Mouse (Mus musculus) splenic B cell, adult 2 months (primary cell): ENCODE results near the gene Vmn2r48.
"Not testable (repeated sequence)": the region's sequence is repeated elsewhere in the genome, so short reads cannot be mapped to it uniquely, and the experiment has no call there.

Experiments
- DNase-seq: peaks from one replicate; pipeline ENCODE4 v3.0.0-alpha.2; 2011; ENCODE audit warnings: low read depth, low spot score
- H3K27me3 ChIP-seq: 2 replicates; pipeline ENCODE4 v1.6.1; 2012; ENCODE audit warnings: mild to moderate bottlenecking, low read length, moderate library complexity, mixed read lengths; ENCODE audit not compliant: control insufficient read depth, poor library complexity, insufficient read depth, severe bottlenecking
- H3K36me3 ChIP-seq: 2 replicates; pipeline ENCODE4 v1.6.1; 2012; ENCODE audit warnings: mild to moderate bottlenecking, low read length, moderate library complexity, mixed read lengths; ENCODE audit not compliant: control insufficient read depth, poor library complexity, insufficient read depth, severe bottlenecking

Vmn2r48 gene

DNA sequence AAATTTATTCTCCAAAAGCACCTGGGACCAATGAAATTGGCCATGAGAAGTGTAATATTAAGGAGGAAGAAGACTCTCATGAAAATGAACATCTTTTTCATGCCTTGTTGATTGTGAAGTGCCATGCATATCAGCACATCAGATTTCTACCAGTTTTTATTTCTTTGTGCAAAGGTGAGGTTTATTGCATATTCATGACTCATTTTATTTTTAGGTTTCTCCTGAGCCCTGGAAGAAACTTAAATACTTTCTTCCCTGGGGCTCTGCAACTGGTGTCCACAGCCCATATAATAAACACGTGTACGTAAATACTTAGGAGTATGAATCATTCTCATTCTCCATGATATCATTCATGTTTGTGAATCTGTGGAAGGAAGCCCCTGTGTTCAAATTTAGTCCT is at the start of gene Vmn2r48:
TSS of gene Vmn2r48 (minus strand) at position 101 of the 400 bp plus-strand sequence.
- DNase-seq, H3K36me3 ChIP-seq, H3K27me3 ChIP-seq: not testable (repeated sequence)

- not testable (repeated sequence) for H3K27me3 ChIP-seq, DNase-seq, H3K36me3 ChIP-seq
Observed at GRCm38 (mm10) chr7:9992157-9992556, 38.8 kb upstream of the Vmn2r48 start, which contains the start of gene Vmn2r49. TSS of gene Vmn2r49 (minus strand) at chr7:9992257.
